Mouse (Mus musculus) cerebellum, postnatal 25 days (tissue): ENCODE data around the gene Ntm.

ENCODE experiments used
- DNase-seq, 2 experiments: peaks; one replicate each; pipeline ENCODE4 v3.0.0; 2021; ENCODE audit warnings: mixed read lengths in 2 of 2

Ntm gene

DNA sequence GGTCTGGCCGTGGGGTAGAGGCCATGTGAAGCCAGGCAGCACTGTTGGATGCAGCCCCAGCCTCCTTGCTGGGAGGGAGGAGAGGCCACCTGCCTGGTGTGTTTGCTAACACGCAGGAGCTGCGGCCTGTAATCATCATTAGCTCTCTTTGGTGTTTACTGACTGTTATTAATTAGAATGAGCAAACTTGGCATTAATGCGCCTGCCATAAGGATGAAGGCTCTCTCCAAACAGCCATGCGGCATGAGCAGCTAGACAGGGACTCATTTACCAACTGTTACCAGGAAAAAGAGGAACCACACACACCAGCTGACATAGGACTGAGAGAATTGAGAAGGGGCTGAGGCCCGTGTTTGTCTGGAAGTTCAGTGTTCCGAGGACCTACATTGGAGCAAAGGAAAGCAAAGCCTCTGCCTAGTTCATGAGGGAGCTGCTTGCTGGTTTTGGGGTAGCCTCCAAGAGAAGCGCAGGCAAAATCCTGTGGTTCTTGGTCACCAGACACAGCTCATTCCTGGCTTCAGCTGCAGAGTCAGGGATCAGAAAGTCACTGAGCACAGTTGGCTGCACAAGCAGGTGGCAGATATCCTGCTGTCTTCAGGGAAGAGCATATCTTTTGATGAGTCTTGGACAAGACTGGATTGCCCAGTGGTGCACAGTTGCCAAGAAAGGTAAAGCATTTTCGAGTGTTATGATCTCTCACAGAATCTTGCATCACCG, 171.6 kb downstream of the Ntm start:
- DNase-seq, result peak; percentile 78 to 85

- DNase-seq, result no peak
Observed at GRCm38 (mm10) chr9:29790017-29790416, 172.9 kb downstream of the Ntm start.

- no peak for DNase-seq
Observed at GRCm38 (mm10) chr9:29788855-29789254, 174.1 kb downstream of the Ntm start.

- DNase-seq, result no peak
Observed at GRCm38 (mm10) chr9:29787408-29787807, 175.5 kb downstream of the Ntm start.

DNA sequence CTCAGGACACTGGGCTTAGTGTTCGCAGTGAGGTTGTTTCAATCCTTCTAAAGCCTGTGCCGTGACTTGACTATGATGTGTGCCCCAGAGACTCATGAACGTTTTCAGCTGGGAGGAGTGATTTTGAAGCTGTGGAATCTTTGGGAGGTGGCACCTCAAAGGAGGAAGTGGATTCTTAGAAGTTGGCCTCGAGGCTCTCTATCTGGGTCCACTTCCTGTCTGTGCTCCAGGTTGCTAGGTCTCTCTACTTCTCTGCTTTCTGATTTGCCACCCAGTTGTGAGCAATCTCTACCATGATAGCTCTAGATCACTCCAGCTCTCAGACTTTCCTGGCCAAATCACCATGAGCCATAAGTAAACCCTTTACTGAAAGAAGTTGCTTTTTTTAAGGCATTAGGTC, 180.2 kb downstream of the Ntm start:
- DNase-seq, result no peak

DNA sequence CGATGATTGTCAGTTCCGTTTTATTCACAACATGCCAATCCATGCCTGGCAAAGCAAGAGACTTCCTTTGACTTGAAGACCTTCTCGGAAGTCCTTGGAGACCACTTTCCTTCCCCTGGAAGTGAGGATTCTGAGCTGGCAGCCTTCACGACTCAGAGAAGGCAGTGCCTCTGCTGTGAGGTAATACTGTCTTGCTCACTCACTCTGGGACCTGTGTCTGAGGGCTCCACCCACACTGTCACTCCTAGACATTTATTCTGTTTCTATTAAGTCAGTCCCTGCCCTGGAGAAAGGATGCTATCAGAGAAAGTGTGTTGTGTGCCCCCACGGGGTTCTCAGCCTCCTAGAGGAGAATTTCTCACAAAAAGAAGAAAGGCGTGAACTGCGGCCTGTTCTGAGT, 183.2 kb downstream of the Ntm start:
- DNase-seq, result no peak

GRCm38 (mm10) chr9:29776951-29777350, 186.0 kb downstream of the Ntm start:
- no peak for DNase-seq

DNA sequence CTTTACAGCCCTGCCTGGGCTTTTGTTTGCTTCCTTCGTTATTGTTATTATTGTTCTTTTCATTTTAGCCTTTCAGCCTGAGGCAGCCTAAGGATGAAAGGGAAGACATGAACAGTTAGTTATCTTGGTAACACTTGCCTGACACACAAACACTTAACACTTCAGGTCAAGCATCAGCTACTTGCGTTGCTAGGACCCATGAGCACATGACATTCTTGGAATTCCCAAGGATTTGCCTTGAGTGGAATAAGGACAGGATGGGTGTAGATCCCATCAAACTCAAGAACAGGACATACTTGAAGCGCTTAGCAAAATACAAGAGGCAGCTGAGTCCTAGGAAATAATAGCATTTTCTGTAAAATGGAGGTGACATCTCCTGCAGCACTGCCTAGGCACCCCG, 186.4 kb downstream of the Ntm start:
- DNase-seq, result no peak

- DNase-seq, result no peak
Observed at GRCm38 (mm10) chr9:29776030-29776429, 186.9 kb downstream of the Ntm start.

- no peak for DNase-seq
Observed at GRCm38 (mm10) chr9:29772625-29773388, 190.1 kb downstream of the Ntm start.

DNA sequence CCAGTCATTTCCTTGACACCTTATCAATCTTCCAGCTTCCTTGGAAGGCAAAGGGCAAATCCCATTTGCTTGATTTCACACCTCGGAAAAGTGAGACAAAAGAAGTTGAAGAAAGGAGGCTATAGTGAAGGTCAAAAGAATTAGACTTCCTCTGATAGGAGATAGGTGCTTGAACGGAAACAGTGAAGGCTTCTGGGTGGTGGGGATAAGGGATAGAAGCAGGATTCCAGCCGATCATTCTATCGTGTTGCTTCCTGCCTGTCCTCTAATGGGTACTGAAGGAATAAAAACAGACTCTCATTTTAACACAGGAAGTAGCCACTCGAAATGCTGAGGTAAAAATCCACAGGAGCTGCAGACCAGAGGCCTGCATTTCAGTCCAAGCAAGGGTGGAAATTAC, 191.1 kb downstream of the Ntm start:
- DNase-seq, result no peak

- DNase-seq, result no peak
Observed at GRCm38 (mm10) chr9:29771071-29771785, 191.7 kb downstream of the Ntm start.

- peak in 1 of 2 experiments; percentile 43 for DNase-seq
Observed at GRCm38 (mm10) chr9:29769361-29769760, 193.6 kb downstream of the Ntm start.

DNA sequence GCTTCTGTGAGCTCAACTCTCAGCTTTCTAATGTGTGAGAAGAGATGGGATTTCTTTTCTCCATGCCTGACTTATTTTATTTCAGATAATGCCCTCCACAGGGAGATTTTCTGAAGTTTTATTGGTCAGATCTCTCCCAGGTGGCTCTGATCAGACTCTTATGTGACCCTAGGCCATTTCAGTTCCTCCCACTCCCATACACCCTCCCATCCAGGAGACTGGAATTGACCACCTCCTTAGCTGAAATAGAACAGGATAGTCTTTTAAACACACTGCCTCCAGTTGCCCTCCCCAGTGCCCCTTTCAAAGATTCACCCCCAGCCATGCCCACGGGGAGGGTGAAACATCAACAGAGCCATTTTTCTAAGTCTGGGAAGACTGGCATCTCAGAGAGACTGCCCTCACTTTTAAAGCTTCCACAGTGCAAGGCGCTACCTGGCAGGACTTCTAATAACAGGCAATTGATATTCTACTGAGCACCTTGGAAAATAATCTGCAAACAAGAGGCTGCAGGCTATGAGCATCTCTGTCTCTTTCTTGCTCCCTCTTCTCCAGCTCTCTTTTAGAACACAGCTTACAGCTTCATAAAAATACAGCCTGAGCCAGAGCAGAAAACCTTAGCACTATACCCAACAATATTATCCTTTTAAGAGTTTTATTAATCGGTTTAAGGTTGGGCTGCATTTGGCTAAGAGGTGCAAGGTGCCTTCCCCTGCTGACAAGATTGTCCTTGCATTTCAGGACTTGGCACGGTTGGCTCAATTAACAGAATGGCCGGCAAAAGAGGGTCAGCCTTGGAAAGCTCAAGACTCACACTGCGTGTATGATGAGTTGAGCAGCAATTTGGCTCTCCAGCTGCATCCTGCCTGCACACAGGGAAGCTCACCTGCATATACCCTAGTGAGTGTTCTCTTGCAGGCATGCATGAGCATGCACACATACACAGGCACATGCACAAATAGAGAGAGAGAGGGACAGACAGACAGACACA, 196.7 kb downstream of the Ntm start:
- DNase-seq, result peak; percentile 37 to 42

DNA sequence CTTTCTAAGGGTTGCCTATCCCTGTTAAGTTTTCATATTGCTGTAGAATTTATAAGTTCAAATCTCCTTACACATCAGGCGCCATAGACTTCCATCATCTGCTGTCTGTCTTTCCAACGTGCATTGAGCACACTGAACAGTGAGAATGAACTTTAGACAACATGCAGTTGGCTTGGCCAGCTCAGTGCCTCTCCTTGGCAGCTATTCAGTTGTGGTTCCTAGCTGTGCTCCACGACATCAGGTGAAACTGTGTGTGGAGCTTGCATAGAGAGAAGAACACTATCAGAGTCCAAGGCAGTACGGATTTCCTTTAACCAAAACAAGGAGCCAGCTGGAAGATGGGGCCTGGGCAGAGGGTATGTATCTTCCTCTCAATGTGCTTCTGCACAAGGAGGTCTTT, 199.6 kb downstream of the Ntm start:
- no peak for DNase-seq

DNA sequence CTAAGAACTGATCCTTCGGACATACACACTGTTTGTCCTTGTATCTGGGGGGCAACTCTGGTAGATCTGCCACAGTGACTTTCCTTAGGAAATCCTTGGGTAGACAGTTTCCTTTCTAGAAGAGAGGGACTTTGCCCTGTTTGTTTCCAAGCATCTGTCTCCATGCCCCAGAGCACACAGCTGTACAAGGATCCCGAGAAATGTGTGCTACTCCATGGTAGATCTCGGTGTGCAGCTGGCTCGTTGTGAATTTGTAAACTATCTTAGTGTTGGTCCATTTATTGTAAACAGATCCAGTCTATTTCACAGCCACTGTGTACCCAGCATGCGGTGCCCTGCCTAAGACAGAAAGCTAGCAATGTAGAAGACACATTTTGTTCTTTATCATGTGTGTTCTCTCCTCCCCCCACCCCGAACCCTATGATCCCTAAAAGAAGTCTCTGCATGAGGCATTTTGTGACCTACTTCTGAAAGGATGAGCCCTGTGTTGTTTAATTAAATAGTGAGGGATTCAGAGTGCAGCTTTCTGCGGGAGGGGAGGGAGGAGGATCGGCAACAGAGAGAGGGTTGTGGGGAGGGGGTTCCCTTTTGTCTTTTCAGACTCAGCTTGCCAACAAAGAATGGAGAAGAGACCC, 200.9 kb downstream of the Ntm start:
- DNase-seq, result no peak

DNA sequence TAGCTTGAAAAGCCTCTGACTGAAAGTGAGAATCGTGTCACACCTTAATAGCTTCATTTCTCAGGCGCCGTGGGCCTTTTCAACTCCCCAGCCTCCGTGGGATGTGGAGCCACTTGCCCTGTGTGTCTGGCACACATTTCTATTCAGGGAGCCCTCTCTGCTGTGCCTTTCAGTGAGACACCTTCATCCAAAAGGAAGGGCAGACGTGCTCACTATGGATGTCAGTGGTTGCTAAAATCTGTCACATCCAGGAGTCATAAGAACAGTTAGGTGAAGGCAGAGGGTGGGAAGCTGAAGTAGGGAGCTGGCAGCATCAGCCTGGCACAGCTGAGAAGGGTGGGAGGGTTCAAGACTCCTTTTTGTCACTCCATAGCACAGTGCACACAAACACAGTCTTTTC, 201.4 kb downstream of the Ntm start:
- DNase-seq, result no peak

GRCm38 (mm10) chr9:29759940-29760339, 203.0 kb downstream of the Ntm start:
- peak in 1 of 2 experiments; percentile 47 for DNase-seq

GRCm38 (mm10) chr9:29759060-29759459, 203.9 kb downstream of the Ntm start:
- no peak for DNase-seq

- DNase-seq, result no peak
Observed at GRCm38 (mm10) chr9:29754374-29754773, 208.6 kb downstream of the Ntm start.

DNA sequence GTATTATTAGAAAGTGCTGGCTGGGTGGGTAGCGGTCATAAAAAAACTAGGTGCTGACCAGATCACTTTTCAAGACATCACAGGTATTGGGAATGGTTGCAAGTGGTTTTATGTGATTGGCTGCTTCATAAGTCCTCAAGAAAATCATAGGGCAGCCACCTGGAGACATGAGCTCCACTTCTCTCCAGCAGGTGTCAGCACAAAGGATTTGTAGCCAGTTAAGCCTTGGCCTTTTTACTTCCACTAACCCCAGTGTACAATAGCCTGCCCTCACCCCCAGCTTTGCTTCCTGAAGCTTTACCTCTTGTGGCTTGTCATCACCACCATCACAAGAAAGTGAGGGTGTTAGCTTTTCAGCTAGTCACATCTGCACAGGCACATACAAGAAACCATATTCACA, 211.5 kb downstream of the Ntm start:
- peak; percentile 65 to 74 for DNase-seq
